Comparison of ENCODE assay signal across 8 mouse cellular contexts in the genomic region with DNA sequence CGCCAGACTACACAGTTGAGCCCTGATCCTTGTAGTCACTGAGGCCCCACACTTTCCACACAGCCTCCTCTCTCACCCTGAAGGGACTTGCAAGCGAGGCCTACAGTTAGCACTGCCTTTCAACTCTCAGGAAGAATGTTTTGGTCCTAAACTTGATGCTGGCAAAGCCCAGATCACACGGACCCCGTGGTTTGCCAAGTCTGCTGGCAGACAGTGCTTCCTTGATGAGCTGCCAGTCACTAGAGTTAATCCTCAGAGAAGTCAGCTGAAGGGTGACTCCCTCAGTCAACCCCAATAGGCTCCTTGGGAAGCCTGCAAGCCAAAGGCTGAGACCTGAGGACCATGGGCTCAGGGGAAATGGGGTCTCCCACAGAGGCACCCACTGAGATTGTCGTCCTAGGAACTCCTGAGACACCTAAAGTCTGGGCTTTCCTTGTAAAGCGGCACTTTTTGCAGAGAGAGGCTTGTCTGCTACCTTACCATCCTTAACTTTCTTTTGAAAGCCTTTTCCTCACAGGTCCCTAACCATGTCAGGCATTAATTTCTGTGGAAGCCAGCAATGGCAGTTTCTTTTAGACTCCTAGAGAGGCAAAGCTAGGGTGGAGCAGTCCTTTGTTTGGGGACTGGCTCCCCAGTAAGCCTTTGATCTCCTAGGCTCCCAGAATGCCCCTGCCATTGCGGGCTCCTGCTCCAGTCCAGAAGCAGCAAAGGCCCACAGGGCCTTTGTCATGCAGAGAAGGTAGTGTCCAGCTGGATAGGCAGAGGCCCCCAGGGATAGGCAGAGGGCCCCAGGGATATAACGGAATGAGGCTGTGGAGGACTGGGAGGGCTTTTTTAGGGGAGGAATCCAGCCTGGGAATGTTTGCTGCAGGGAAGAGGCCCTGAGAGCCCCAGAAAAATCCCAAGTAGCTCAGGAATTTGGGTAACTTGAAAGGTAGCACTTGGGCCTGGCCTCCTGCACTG. TPM values are rescaled to one million over a fixed set of nuclear protein-coding genes. Genes with fewer than 3 reads are reported as not detected.
A peak's percentile ranks its signal among the peaks of the same experiment; 100 is the strongest.
DNase-seq lines count a peak whose midpoint lies in the region; ATAC-seq and TF ChIP-seq lines count a peak whose summit lies in the region.

No protein-coding gene starts in this region.

- peak overlapping the region; percentile 52 for H3K27ac ChIP-seq in lung, embryonic 14.5 days (ENCODE audit: low read depth)
- H3K27ac ChIP-seq in embryonic facial prominence, embryonic 11.5 days (replicated peaks; ENCODE audit: low read depth, low read length), result peak overlapping the region; percentile 22; the same call in 1 of the 2 replicates
- H3K27ac ChIP-seq in heart, embryonic 16.5 days (ENCODE audit: low read length), result peak overlapping the region; percentile 53

- no peak overlapping the region for H3K9ac ChIP-seq in lung, embryonic 14.5 days
- H3K9ac ChIP-seq in embryonic facial prominence, embryonic 11.5 days (replicated peaks; ENCODE audit: low read length), result 0 out of 2 replicates have a peak overlapping the region, but pooled peaks have one; percentile 30
- H3K9ac ChIP-seq in heart, embryonic 16.5 days (ENCODE audit: low read length), result no peak overlapping the region

- ATAC-seq in lung, embryonic 14.5 days (ENCODE audit: insufficient read depth), result peak; percentile 44; the same call in 1 of the 2 replicates
- peak; percentile 84 for ATAC-seq in embryonic facial prominence, embryonic 11.5 days (replicated peaks; ENCODE audit: insufficient number of reproducible peaks, low FRiP score, low TSS enrichment, low read depth)
- ATAC-seq in heart, embryonic 16.5 days (replicated peaks; ENCODE audit: extremely low read depth, insufficient read depth, low FRiP score), result peak; percentile 61

- TF ChIP-seq POLR2A in lung, adult 2 months (IDR thresholded peaks at IDR 0.05; ENCODE audit: borderline replicate concordance, extremely low read depth, low read depth, low read length), result no peak

- TF ChIP-seq CTCF in lung, embryonic 14.5 days (IDR thresholded peaks at IDR 0.05; ENCODE audit: low read depth), result no peak
- no peak for TF ChIP-seq CTCF in lung, adult 2 months (IDR thresholded peaks at IDR 0.05; ENCODE audit: insufficient read depth, low read length)

- no peak overlapping the region for H3K4me2 ChIP-seq in lung, embryonic 14.5 days
- H3K4me2 ChIP-seq in embryonic facial prominence, embryonic 11.5 days (ENCODE audit: low read depth, low read length), result no peak overlapping the region
- no peak overlapping the region for H3K4me2 ChIP-seq in heart, embryonic 16.5 days (ENCODE audit: low read depth, low read length)

- WGBS in lung, embryonic 14.5 days, result 52% methylated on average over 8 of the region's 8 CpGs
- WGBS in lung, adult 2 months, result 64% methylated on average over 8 of the region's 8 CpGs
- 34% methylated on average over 8 of the region's 8 CpGs for WGBS in embryonic facial prominence, embryonic 11.5 days
- WGBS in heart, embryonic 16.5 days, result 44% methylated on average over 8 of the region's 8 CpGs

- H3K4me3 ChIP-seq in lung, embryonic 14.5 days (ENCODE audit: low read depth, low read length), result no peak overlapping the region
- no peak overlapping the region for H3K4me3 ChIP-seq in lung, adult 2 months (replicated peaks; ENCODE audit: extremely low read depth, low read depth, low read length)
- no peak overlapping the region for H3K4me3 ChIP-seq in embryonic facial prominence, embryonic 11.5 days (ENCODE audit: low read depth, low read length)
- H3K4me3 ChIP-seq in heart, embryonic 16.5 days (ENCODE audit: low read length), result no peak overlapping the region

- peaks cover 4% of the 10 kb centered on the region; the same call in 1 of the 2 replicates for H3K4me1 ChIP-seq in lung, embryonic 14.5 days (ENCODE audit: insufficient read depth)
- H3K4me1 ChIP-seq in lung, adult 2 months (ENCODE audit: control insufficient read depth, insufficient read depth, low read length), result peaks cover 7% of the 10 kb centered on the region
- no peaks in the 10 kb centered on the region for H3K4me1 ChIP-seq in embryonic facial prominence, embryonic 11.5 days (ENCODE audit: control insufficient read depth, insufficient read depth, low read length)
- peaks cover 12% of the 10 kb centered on the region for H3K4me1 ChIP-seq in heart, embryonic 16.5 days (ENCODE audit: control insufficient read depth, insufficient read depth, low read length)

- peaks cover 42% of the 10 kb centered on the region for H3K36me3 ChIP-seq in lung, embryonic 14.5 days (ENCODE audit: insufficient read depth)
- H3K36me3 ChIP-seq in embryonic facial prominence, embryonic 11.5 days (replicated peaks; ENCODE audit: control insufficient read depth, insufficient read depth, low read depth, low read length), result no peaks in the 10 kb centered on the region
- no peaks in the 10 kb centered on the region for H3K36me3 ChIP-seq in heart, embryonic 16.5 days (ENCODE audit: control insufficient read depth, insufficient read depth)

- no peaks in the 10 kb centered on the region for H3K27me3 ChIP-seq in lung, embryonic 14.5 days (ENCODE audit: insufficient read depth, low read length)
- no peaks in the 10 kb centered on the region for H3K27me3 ChIP-seq in embryonic facial prominence, embryonic 11.5 days (ENCODE audit: control insufficient read depth, insufficient read depth, low read length)
- H3K27me3 ChIP-seq in heart, embryonic 16.5 days (ENCODE audit: control insufficient read depth, insufficient read depth, low read length), result no peaks in the 10 kb centered on the region

- H3K9me3 ChIP-seq in lung, embryonic 14.5 days (ENCODE audit: low read depth, low read length), result no peaks in the 10 kb centered on the region
- no peaks in the 10 kb centered on the region for H3K9me3 ChIP-seq in embryonic facial prominence, embryonic 11.5 days (replicated peaks; ENCODE audit: control insufficient read depth, low read length)
- H3K9me3 ChIP-seq in heart, embryonic 16.5 days (replicated peaks; ENCODE audit: control insufficient read depth, low read length), result no peaks in the 10 kb centered on the region

- peak; percentile 34 for DNase-seq in lung, embryonic 14.5 days
- no peak for DNase-seq in lung, adult 2 months
- peak; percentile 45 for DNase-seq in embryonic facial prominence, embryonic 11.5 days (ENCODE audit: low spot score)
- peak; percentile 75 for DNase-seq in mesoderm, embryonic 11.5 days (ENCODE audit: low read depth, low spot score)
- DNase-seq in urinary bladder, postnatal 25 days (ENCODE audit: low spot score), result no peak
- no peak for DNase-seq in left cerebral cortex, adult 9 months (ENCODE audit: low spot score in 2 of 2)
- DNase-seq in cerebellum, adult 18-20 months, result no peak

RNA-seq across cellular contexts. Expression of a gene that starts 44.4 kb away (rescaled TPM):
- 15.4 and 16.9 TPM in 2 replicates for polyA plus RNA-seq in lung, embryonic 14.5 days (2014; fragmentation: Nextera tagmentation; extraction: Ambion mirVana)
- polyA plus RNA-seq in lung, adult 2 months (2012; rRNA removed), result 9.7 and 12.5 TPM in 2 replicates
- polyA plus RNA-seq in embryonic facial prominence, embryonic 11.5 days (2014; fragmentation: Nextera tagmentation; extraction: Ambion mirVana), result 18.9 and 20.6 TPM in 2 replicates
- 5.8 and 6.2 TPM in 2 replicates for polyA plus RNA-seq in heart, embryonic 16.5 days (2015; fragmentation: Nextera tagmentation; extraction: Ambion mirVana)

Comparison
In these comparisons a context has a peak if more than half of its experiments do, and no peak if none do; other contexts are left out.
1. DNase-seq: peak in lung, embryonic 14.5 days (single experiment), embryonic facial prominence, embryonic 11.5 days (single experiment) and mesoderm, embryonic 11.5 days (single experiment); none in lung, adult 2 months (single experiment), urinary bladder, postnatal 25 days (single experiment), left cerebral cortex, adult 9 months (0 of 2) and cerebellum, adult 18-20 months (0 of 2).
2. Peak in every context shown above with its lines, with median percentiles within 50 percentile points of each other: ATAC-seq and H3K27ac ChIP-seq.